Mouse (Mus musculus): ENCODE data around the gene Eid2b. TPM values are rescaled to one million over a fixed set of nuclear protein-coding genes. Genes with fewer than 3 reads are reported as not detected.
A peak's percentile ranks its signal among the peaks of the same experiment; 100 is the strongest.

The Eid2b gene
- polyA plus RNA-seq, 1 experiment from 2014 or later = 7.0 TPM

- no peak overlapping the region for H3K9ac ChIP-seq (ENCODE audit: low read depth, low read length)
- ATAC-seq = no peak
- H3K9me3 ChIP-seq (ENCODE audit: control insufficient read depth) = no peaks in the 10 kb centered on the region
- H3K27me3 ChIP-seq (replicated peaks; ENCODE audit: control insufficient read depth, insufficient read depth, low read length) = no peaks in the 10 kb centered on the region
- H3K27ac ChIP-seq (ENCODE audit: low read depth, low read length) = no peak overlapping the region
- no peaks in the 10 kb centered on the region for H3K36me3 ChIP-seq (ENCODE audit: control insufficient read depth, insufficient read depth)
- TF ChIP-seq CTCF (IDR thresholded peaks at IDR 0.05; ENCODE audit: low read depth) = no peak
- no peaks in the 10 kb centered on the region for H3K4me1 ChIP-seq (replicated peaks; ENCODE audit: control insufficient read depth, insufficient read depth, low read length)
- 41% methylated on average over 5 of the region's 5 CpGs for WGBS
- no peak overlapping the region for H3K4me3 ChIP-seq (ENCODE audit: low read depth, low read length)
- H3K4me2 ChIP-seq (replicated peaks; ENCODE audit: low read depth) = no peak overlapping the region
Observed at GRCm38 (mm10) chr7:28262861-28263260, 14.7 kb upstream of the Eid2b start.

- no peaks in the 10 kb centered on the region for H3K27me3 ChIP-seq (replicated peaks; ENCODE audit: control insufficient read depth, insufficient read depth, low read length)
- 4% methylated on average over 14 of the region's 15 CpGs for WGBS
- peak; percentile 8; the same call in 1 of the 2 replicates for ATAC-seq
- no peaks in the 10 kb centered on the region for H3K9me3 ChIP-seq (ENCODE audit: control insufficient read depth)
- no peak overlapping the region for H3K27ac ChIP-seq (ENCODE audit: low read depth, low read length)
- TF ChIP-seq CTCF (IDR thresholded peaks at IDR 0.05; ENCODE audit: low read depth) = no peak
- H3K4me1 ChIP-seq (replicated peaks; ENCODE audit: control insufficient read depth, insufficient read depth, low read length) = no peaks in the 10 kb centered on the region
- no peak overlapping the region for H3K4me2 ChIP-seq (replicated peaks; ENCODE audit: low read depth)
- H3K9ac ChIP-seq (ENCODE audit: low read depth, low read length) = no peak overlapping the region
- H3K4me3 ChIP-seq (ENCODE audit: low read depth, low read length) = no peak overlapping the region
- H3K36me3 ChIP-seq (ENCODE audit: control insufficient read depth, insufficient read depth) = no peaks in the 10 kb centered on the region
Observed at GRCm38 (mm10) chr7:28263786-28264185, 13.8 kb upstream of the Eid2b start.

- Histone ChIP-seq H3K27ac (ENCODE audit: low read depth, low read length) (no peak overlapping the region), H3K4me3 (ENCODE audit: low read depth, low read length) (no peak overlapping the region)
- no peak for TF ChIP-seq CTCF (IDR thresholded peaks at IDR 0.05; ENCODE audit: low read depth)
Observed at GRCm38 (mm10) chr7:28265391-28265790, 12.1 kb upstream of the Eid2b start.

GRCm38 (mm10) chr7:28267129-28268041 lies 10.2 kb upstream of the Eid2b start, which contains the start of gene Eid2:
Gene Eid2, plus strand, starts transcription at chr7:28267881.
- H3K27me3 ChIP-seq (replicated peaks; ENCODE audit: control insufficient read depth, insufficient read depth, low read length) = no peaks in the 10 kb centered on the region
- H3K27ac ChIP-seq (ENCODE audit: low read depth, low read length) = peak within 1 kb of the TSS; percentile 73
- TF ChIP-seq CTCF (IDR thresholded peaks at IDR 0.05; ENCODE audit: low read depth) = peak; percentile 36
- peak within 1 kb of the TSS; percentile 89 for H3K4me2 ChIP-seq (replicated peaks; ENCODE audit: low read depth)
- ATAC-seq = peak; percentile 65
- no peaks in the 10 kb centered on the region for H3K4me1 ChIP-seq (replicated peaks; ENCODE audit: control insufficient read depth, insufficient read depth, low read length)
- H3K36me3 ChIP-seq (ENCODE audit: control insufficient read depth, insufficient read depth) = no peaks in the 10 kb centered on the region
- H3K9ac ChIP-seq (ENCODE audit: low read depth, low read length) = peak within 1 kb of the TSS; percentile 82
- H3K4me3 ChIP-seq (ENCODE audit: low read depth, low read length) = peak within 1 kb of the TSS; percentile 73
- 7% methylated on average over 57 of the region's 57 CpGs for WGBS
- H3K9me3 ChIP-seq (ENCODE audit: control insufficient read depth) = no peaks in the 10 kb centered on the region

More at GRCm38 (mm10) chr7:28265391-28265790, 12.1 kb upstream of the Eid2b start:
- Histone ChIP-seq H3K9ac (ENCODE audit: low read depth, low read length) (no peak overlapping the region), H3K9me3 (ENCODE audit: control insufficient read depth) (no peaks in the 10 kb centered on the region), H3K36me3 (ENCODE audit: control insufficient read depth, insufficient read depth) (no peaks in the 10 kb centered on the region), H3K4me2 (replicated peaks; ENCODE audit: low read depth) (no peak overlapping the region), H3K27me3 (replicated peaks; ENCODE audit: control insufficient read depth, insufficient read depth, low read length) (no peaks in the 10 kb centered on the region), H3K4me1 (replicated peaks; ENCODE audit: control insufficient read depth, insufficient read depth, low read length) (no peaks in the 10 kb centered on the region)
- whole genome bisulfite sequencing = 86% methylated on average over 13 of the region's 13 CpGs
- no peak for ATAC-seq

- peak overlapping the region; percentile 82 for H3K9ac ChIP-seq (ENCODE audit: low read depth, low read length)
- H3K4me3 ChIP-seq (ENCODE audit: low read depth, low read length) = peak overlapping the region; percentile 73
- H3K4me2 ChIP-seq (replicated peaks; ENCODE audit: low read depth) = peak overlapping the region; percentile 89
- no peaks in the 10 kb centered on the region for H3K27me3 ChIP-seq (replicated peaks; ENCODE audit: control insufficient read depth, insufficient read depth, low read length)
- H3K4me1 ChIP-seq (replicated peaks; ENCODE audit: control insufficient read depth, insufficient read depth, low read length) = no peaks in the 10 kb centered on the region
- H3K9me3 ChIP-seq (ENCODE audit: control insufficient read depth) = no peaks in the 10 kb centered on the region
- no peak for TF ChIP-seq CTCF (IDR thresholded peaks at IDR 0.05; ENCODE audit: low read depth)
- peaks cover 3% of the 10 kb centered on the region; the same call in 1 of the 2 replicates for H3K36me3 ChIP-seq (ENCODE audit: control insufficient read depth, insufficient read depth)
- under 1% methylated on average over 60 of the region's 62 CpGs for WGBS
- peak overlapping the region; percentile 73 for H3K27ac ChIP-seq (ENCODE audit: low read depth, low read length)
- ATAC-seq = peak; percentile 62
Observed at GRCm38 (mm10) chr7:28268042-28268531, 9.5 kb upstream of the Eid2b start.

- H3K27me3 ChIP-seq (replicated peaks; ENCODE audit: control insufficient read depth, insufficient read depth, low read length) = no peaks in the 10 kb centered on the region
- no peak for ATAC-seq
- peak overlapping the region; percentile 73 for H3K4me3 ChIP-seq (ENCODE audit: low read depth, low read length)
- peaks cover 4% of the 10 kb centered on the region; the same call in 1 of the 2 replicates for H3K36me3 ChIP-seq (ENCODE audit: control insufficient read depth, insufficient read depth)
- H3K4me1 ChIP-seq (replicated peaks; ENCODE audit: control insufficient read depth, insufficient read depth, low read length) = no peaks in the 10 kb centered on the region
- H3K9me3 ChIP-seq (ENCODE audit: control insufficient read depth) = no peaks in the 10 kb centered on the region
- H3K4me2 ChIP-seq (replicated peaks; ENCODE audit: low read depth) = peak overlapping the region; percentile 89
- peak overlapping the region; percentile 82 for H3K9ac ChIP-seq (ENCODE audit: low read depth, low read length)
- peak overlapping the region; percentile 73; the same call in 1 of the 2 replicates for H3K27ac ChIP-seq (ENCODE audit: low read depth, low read length)
- 25% methylated on average over 16 of the region's 16 CpGs for WGBS
- TF ChIP-seq CTCF (IDR thresholded peaks at IDR 0.05; ENCODE audit: low read depth) = no peak
Observed at GRCm38 (mm10) chr7:28268576-28268975, 9.0 kb upstream of the Eid2b start.
